In genomic region chr7:79269866-79270265, GRCm38 (mm10) we compare ENCODE assay signal across 12 mouse cellular contexts. TPM values are rescaled to one million over a fixed set of nuclear protein-coding genes. Genes with fewer than 3 reads are reported as not detected.
A peak's percentile ranks its signal among the peaks of the same experiment; 100 is the strongest.
DNase-seq lines count a peak whose midpoint lies in the region; ATAC-seq and TF ChIP-seq lines count a peak whose summit lies in the region.
"Had no signal": no experiment of that assay in that cellular context is flagged by ENCODE, and none has a peak within 500 bp of the region (broad histone marks: within the 10 kb centered on the region; RNA-seq: fewer than 3 reads in every experiment).

No protein-coding gene starts in this region.

- H3K4me1 ChIP-seq in bone marrow macrophage, adult 2 months (ENCODE audit: control insufficient read depth, insufficient read depth, low read length), result peaks cover 40% of the 10 kb centered on the region
- peaks cover 11% of the 10 kb centered on the region; the same call in 1 of the 2 replicates for H3K4me1 ChIP-seq in midbrain, postnatal 0 days (ENCODE audit: insufficient read depth, low read length)
- peaks cover 20% of the 10 kb centered on the region for H3K4me1 ChIP-seq in thymus, adult 2 months (replicated peaks; ENCODE audit: control insufficient read depth, insufficient read depth, low read length)

- no peak overlapping the region for H3K9ac ChIP-seq in midbrain, postnatal 0 days (replicated peaks; ENCODE audit: low read length, poor library complexity, severe bottlenecking)

- H3K27ac ChIP-seq in bone marrow macrophage, adult 2 months (ENCODE audit: insufficient read depth, low read depth, low read length), result peak overlapping the region; percentile 46
- no peak overlapping the region for H3K27ac ChIP-seq in midbrain, postnatal 0 days (ENCODE audit: low read depth, low read length)
- no peak overlapping the region for H3K27ac ChIP-seq in thymus, adult 2 months (ENCODE audit: control insufficient read depth, insufficient read depth, low read length)

- H3K9me3 ChIP-seq in midbrain, postnatal 0 days (ENCODE audit: low read length), result no peaks in the 10 kb centered on the region
- H3K9me3 ChIP-seq: hindbrain, embryonic 10.5 days had no signal

- 78% methylated on average over 1 of the region's 1 CpGs for WGBS in midbrain, postnatal 0 days
- WGBS in thymus, adult 2 months, result 87% methylated on average over 1 of the region's 1 CpGs

- no peak overlapping the region for H3K4me2 ChIP-seq in midbrain, postnatal 0 days (ENCODE audit: low read depth, low read length, poor library complexity, severe bottlenecking)

- no peak for TF ChIP-seq CTCF in bone marrow macrophage, adult 2 months (IDR thresholded peaks at IDR 0.05; ENCODE audit: low read depth, low read length)
- TF ChIP-seq CTCF in midbrain, postnatal 0 days (IDR thresholded peaks at IDR 0.05), result no peak
- no peak for TF ChIP-seq CTCF in thymus, adult 2 months (IDR thresholded peaks at IDR 0.05; ENCODE audit: borderline replicate concordance, control insufficient read depth, extremely low read depth, insufficient read depth, low read length, poor library complexity)

- no peaks in the 10 kb centered on the region for H3K27me3 ChIP-seq in midbrain, postnatal 0 days (ENCODE audit: insufficient read depth, low read length)
- H3K27me3 ChIP-seq in thymus, adult 2 months (ENCODE audit: control insufficient read depth, insufficient read depth, low read length), result no peaks in the 10 kb centered on the region

- H3K36me3 ChIP-seq in midbrain, postnatal 0 days (ENCODE audit: insufficient read depth, low read length), result no peaks in the 10 kb centered on the region
- H3K36me3 ChIP-seq in thymus, adult 2 months (ENCODE audit: control insufficient read depth, insufficient read depth, low read length), result no peaks in the 10 kb centered on the region
- H3K36me3 ChIP-seq: hindbrain, embryonic 10.5 days had no signal

- peak; percentile 12 to 18; a peak in 2 of 4 replicates for ATAC-seq in hematopoietic stem cell, adult 5-6 weeks (replicated peaks in 1 of 2; ENCODE audit: insufficient read depth in 1 of 2, low FRiP score in 2 of 2, low TSS enrichment in 1 of 2, low read depth in 1 of 2, poor library complexity in 2 of 2, severe bottlenecking in 2 of 2)
- peak; percentile 35 for ATAC-seq in megakaryocyte progenitor cell, adult 5-6 weeks (replicated peaks; ENCODE audit: poor library complexity)
- no peak for ATAC-seq in midbrain, postnatal 0 days (ENCODE audit: low FRiP score)
- ATAC-seq: forebrain, embryonic 16.5 days had no signal

- DNase-seq in heart, adult 11 months, result peak; percentile 92
- DNase-seq in heart, adult 18-20 months, result no peak
- DNase-seq in midbrain, postnatal 0 days (ENCODE audit: low spot score), result no peak
- DNase-seq in cerebellum, postnatal 10 days, result no peak
- no peak for DNase-seq in thymus, adult 2 months
- DNase-seq: embryo, embryonic 11 days; kidney, adult 9 months had no signal

- no peak overlapping the region for H3K4me3 ChIP-seq in bone marrow macrophage, adult 2 months (ENCODE audit: insufficient read depth, low read length)
- H3K4me3 ChIP-seq in midbrain, postnatal 0 days (ENCODE audit: low read depth, low read length), result no peak overlapping the region
- H3K4me3 ChIP-seq in thymus, adult 2 months (ENCODE audit: control insufficient read depth, insufficient read depth, low read length), result no peak overlapping the region
- H3K4me3 ChIP-seq: hindbrain, embryonic 10.5 days had no signal

- TF ChIP-seq POLR2A in bone marrow macrophage, adult 2 months (IDR thresholded peaks at IDR 0.05; ENCODE audit: borderline replicate concordance, low read depth, low read length), result no peak
- TF ChIP-seq POLR2A in thymus, adult 2 months (IDR thresholded peaks at IDR 0.05; ENCODE audit: control insufficient read depth, extremely low read depth, insufficient read depth, low read length, poor library complexity), result no peak

RNA-seq across cellular contexts. Expression of gene Abhd2, which starts 3.1 kb away (rescaled TPM):
- total RNA-seq in heart, adult 18-20 months (2021), result 10 to 100 TPM; 33.0 to 36.3 TPM
- 20.8 and 25.9 TPM in 2 replicates for polyA plus RNA-seq in bone marrow macrophage, adult 2 months (2012; ENCODE audit: insufficient read depth, insufficient read length, missing spikeins)
- 39.1 and 45.4 TPM in 2 replicates for total RNA-seq in hematopoietic stem cell, adult 5-6 weeks (2017)
- 58.0 and 60.4 TPM in 2 replicates for total RNA-seq in megakaryocyte progenitor cell, adult 5-6 weeks (2015)
- 28.3 and 30.2 TPM in 2 replicates for total RNA-seq in megakaryocyte progenitor cell, adult 5-6 weeks (2017)
- 83.2 and 85.7 TPM in 2 replicates for total RNA-seq in midbrain, postnatal 0 days (2014; rRNA removed)
- 18.1 and 23.0 TPM in 2 replicates for polyA plus RNA-seq in midbrain, postnatal 0 days (2015; fragmentation: Nextera tagmentation; extraction: Ambion mirVana)
- 32.5 and 34.0 TPM in 2 replicates for polyA plus RNA-seq in thymus, adult 2 months (2012; rRNA removed)
